Mouse (Mus musculus) liver, adult 2 months (tissue): ENCODE measurements around the gene Gm20388.

Experiments used
- CTCF ChIP-seq: fragments of 200-500 bp; IDR thresholded peaks from 2 replicates; pipeline ENCODE4 v1.5.1; 2011; ENCODE audit warnings: low read depth, low read length, control low read depth
- POLR2A ChIP-seq: fragments of 200-500 bp; IDR thresholded peaks from 2 replicates; pipeline ENCODE4 v1.6.1; 2011; ENCODE audit warnings: low read length, control low read depth; ENCODE audit not compliant: insufficient read depth; ENCODE audit errors: extremely low read depth

GRCm38 (mm10) chr8:122735542-122736473 is 2825.2 kb downstream of the Gm20388 start:
- TF ChIP-seq CTCF (no peak), POLR2A (no peak)
